8 mouse cellular contexts compared by ENCODE assay signal in the genomic region with DNA sequence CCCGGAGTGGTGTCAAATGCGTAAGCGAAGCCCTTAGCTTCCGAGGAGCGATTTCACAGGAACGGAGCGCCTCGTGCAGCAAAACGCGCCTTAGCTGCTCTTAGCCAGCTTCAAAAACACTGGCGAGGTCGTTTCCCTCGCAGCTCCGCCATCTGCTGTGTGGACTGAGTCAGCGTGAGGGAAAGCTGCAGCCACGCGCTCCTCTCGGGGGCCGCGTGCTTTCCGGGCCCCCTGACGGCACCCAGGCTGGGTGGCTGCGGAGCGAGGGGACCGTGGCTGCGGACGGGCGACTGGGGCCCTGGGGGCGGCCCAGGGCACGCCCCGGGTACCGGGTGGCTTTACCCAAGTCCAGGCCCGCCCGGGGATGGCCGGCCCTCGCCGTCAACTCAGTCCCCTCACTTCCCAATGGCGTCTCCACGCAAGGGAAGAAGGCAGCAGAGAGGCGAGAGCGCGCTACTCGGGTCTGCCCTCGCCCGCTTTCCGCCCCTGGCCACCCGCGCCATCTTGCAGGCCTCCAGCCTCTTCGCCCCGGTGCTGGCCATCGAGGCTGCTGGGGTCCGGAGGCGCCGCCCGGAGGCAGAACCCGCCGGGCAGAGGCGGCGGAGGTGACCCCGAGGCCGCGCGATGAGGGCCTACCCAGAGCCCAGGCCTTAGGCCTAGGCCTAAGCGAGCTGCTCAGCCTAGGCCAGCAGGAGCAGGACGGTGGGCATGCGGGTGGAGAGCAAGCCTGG. TPM values are rescaled to one million over a fixed set of nuclear protein-coding genes. Genes with fewer than 3 reads are reported as not detected.
A peak's percentile ranks its signal among the peaks of the same experiment; 100 is the strongest.
DNase-seq lines count a peak whose midpoint lies in the region; ATAC-seq lines count a peak whose summit lies in the region.

No protein-coding gene starts in this region.

- no peaks in the 10 kb centered on the region for H3K9me3 ChIP-seq in lung, embryonic 15.5 days
- H3K9me3 ChIP-seq in neural tube, embryonic 12.5 days, result no peaks in the 10 kb centered on the region

- peaks cover 76% of the 10 kb centered on the region for H3K27me3 ChIP-seq in lung, embryonic 15.5 days
- peaks cover 49% of the 10 kb centered on the region for H3K27me3 ChIP-seq in neural tube, embryonic 12.5 days (replicated peaks)

- H3K36me3 ChIP-seq in lung, embryonic 15.5 days, result no peaks in the 10 kb centered on the region
- H3K36me3 ChIP-seq in neural tube, embryonic 12.5 days, result no peaks in the 10 kb centered on the region

- no peak overlapping the region for H3K27ac ChIP-seq in lung, embryonic 15.5 days
- H3K27ac ChIP-seq in neural tube, embryonic 12.5 days, result peak overlapping the region; percentile 57; the same call in 1 of the 2 replicates

- peak overlapping the region; percentile 42 for H3K4me3 ChIP-seq in lung, embryonic 15.5 days
- peak overlapping the region; percentile 44 for H3K4me3 ChIP-seq in neural tube, embryonic 12.5 days

- DNase-seq in lung, postnatal 25 days (ENCODE audit: low spot score), result no peak
- DNase-seq in cerebellum, postnatal 25 days, result peak; percentile 44 to 52
- DNase-seq in forelimb bud, embryonic 11.5 days (ENCODE audit: low read depth, low spot score), result peak; percentile 74
- peak; percentile 51 for DNase-seq in left cerebral cortex, postnatal 4 days
- no peak for DNase-seq in spleen, adult 12 weeks (ENCODE audit: low spot score)

- WGBS in lung, embryonic 15.5 days, result 7% methylated on average over 58 of the region's 66 CpGs
- WGBS in neural tube, embryonic 12.5 days, result 4% methylated on average over 64 of the region's 66 CpGs

- intact Hi-C loops in left cerebral cortex, postnatal 4 days (cut with DNase I), result loop anchor here (5.0 to 10.0 kb wide), 4 partner anchors 152 to 817 kb away; no protein-coding TSS in a partner anchor

- peak overlapping the region; percentile 93 for H3K4me2 ChIP-seq in lung, embryonic 15.5 days
- peak overlapping the region; percentile 72 for H3K4me2 ChIP-seq in neural tube, embryonic 12.5 days (replicated peaks)

- ATAC-seq in lung, embryonic 15.5 days (ENCODE audit: borderline replicate concordance, extremely low read depth, low FRiP score, low TSS enrichment), result peak; percentile 28
- peak; percentile 82 for ATAC-seq in neural tube, embryonic 12.5 days (ENCODE audit: low FRiP score, low read depth)
- no peak for ATAC-seq in erythroid progenitor cell, adult 5-6 weeks (replicated peaks; ENCODE audit: low FRiP score, poor library complexity, severe bottlenecking)

- peak overlapping the region; percentile 29 for H3K9ac ChIP-seq in lung, embryonic 15.5 days
- peak overlapping the region; percentile 61 for H3K9ac ChIP-seq in neural tube, embryonic 12.5 days

- peaks cover 25% of the 10 kb centered on the region for H3K4me1 ChIP-seq in lung, embryonic 15.5 days
- peaks cover 20% of the 10 kb centered on the region for H3K4me1 ChIP-seq in neural tube, embryonic 12.5 days

RNA-seq across cellular contexts. Expression of gene Tbr1, which starts 13.0 kb away (rescaled TPM):
- polyA plus RNA-seq in lung, embryonic 15.5 days (2015; fragmentation: Nextera tagmentation; extraction: Ambion mirVana), result 0.08 and 0.09 TPM in 2 replicates
- total RNA-seq in left cerebral cortex, postnatal 4 days (2021), result 100 to 1,000 TPM; 129 to 131 TPM
- polyA plus RNA-seq in neural tube, embryonic 12.5 days (2016; fragmentation: Nextera tagmentation; extraction: Ambion mirVana), result 0.11 and 0.15 TPM in 2 replicates
- not detected in 2 replicates for total RNA-seq in erythroid progenitor cell, adult 5-6 weeks (2015; ENCODE audit: low replicate concordance)
- not detected in 2 replicates for total RNA-seq in erythroid progenitor cell, adult 5-6 weeks (2017; ENCODE audit: low replicate concordance)

Comparison
In these comparisons a context has a peak if more than half of its experiments do, and no peak if none do; other contexts are left out.
1. DNase-seq: peak in cerebellum, postnatal 25 days (2 of 2), forelimb bud, embryonic 11.5 days (single experiment) and left cerebral cortex, postnatal 4 days (single experiment); none in lung, postnatal 25 days (single experiment) and spleen, adult 12 weeks (single experiment).
2. RNA of gene Tbr1, which starts 13.0 kb away (total RNA-seq): 129 to 131 TPM in left cerebral cortex, postnatal 4 days; not detected in erythroid progenitor cell, adult 5-6 weeks; every median in the first group is over 100 times any median in the second.